Mouse (Mus musculus) liver, embryonic 11.5 days (tissue): ENCODE results near the gene Hilpda. TPM values are rescaled to one million over a fixed set of nuclear protein-coding genes. Genes with fewer than 3 reads are reported as not detected.

ENCODE experiments used
- ATAC-seq: fragments of 200-750 bp; cut with Nextera tagmentation; replicated peaks from 2 replicates; pipeline ENCODE4 v1.8.0; 2017; ENCODE audit warnings: moderate number of reproducible peaks, mild to moderate bottlenecking, moderate TSS enrichment, moderate library complexity; ENCODE audit not compliant: low FRiP score
- DNase-seq: peaks from one replicate; pipeline ENCODE4 v3.0.0-alpha.2; 2017; ENCODE audit warnings: low spot score
- H3K27ac ChIP-seq: fragments of 300-500 bp; sonication (generic); 2 replicates; pipeline ENCODE4 v1.5.1; 2014; ENCODE audit warnings: mild to moderate bottlenecking, low read depth, low read length, control low read depth
- H3K27me3 ChIP-seq: fragments of 300-500 bp; sonication (generic); replicated peaks from 2 replicates; pipeline ENCODE4 v1.6.1; 2014; ENCODE audit warnings: low read length, mixed read lengths; ENCODE audit not compliant: control insufficient read depth, insufficient read depth
- H3K36me3 ChIP-seq: fragments of 300-500 bp; sonication (generic); 2 replicates; pipeline ENCODE4 v1.6.1; 2014; ENCODE audit warnings: mild to moderate bottlenecking, low read length, moderate library complexity, mixed read lengths; ENCODE audit not compliant: control insufficient read depth, insufficient read depth
- H3K4me1 ChIP-seq: fragments of 300-500 bp; sonication (generic); replicated peaks from 2 replicates; pipeline ENCODE4 v1.6.1; 2014; ENCODE audit warnings: low read length, mixed read lengths; ENCODE audit not compliant: control insufficient read depth, insufficient read depth
- H3K4me2 ChIP-seq: fragments of 300-500 bp; sonication (generic); 2 replicates; pipeline ENCODE4 v1.6.1; 2014; ENCODE audit warnings: mild to moderate bottlenecking, control low read depth, moderate library complexity
- H3K4me3 ChIP-seq: fragments of 300-500 bp; sonication (generic); 2 replicates; pipeline ENCODE4 v1.5.1; 2014; ENCODE audit warnings: low read depth, low read length, control low read depth
- H3K9ac ChIP-seq: fragments of 300-500 bp; sonication (generic); 2 replicates; pipeline ENCODE4 v1.6.1; 2014; ENCODE audit warnings: low read depth, low read length, control low read depth
- H3K9me3 ChIP-seq: fragments of 300-500 bp; sonication (generic); 2 replicates; pipeline ENCODE4 v1.6.1; 2016; ENCODE audit warnings: low read length, inconsistent platforms, mixed read lengths; ENCODE audit not compliant: control insufficient read depth
- WGBS: fragments of 180-500 bp; shearing (Covaris S2); extraction: QIAGEN DNeasy Blood & Tissue Kit; methylation state at CpG from one replicate; pipeline ENCODE4 v1.1.7; 2014; 5-methylcytosine and 5-hydroxymethylcytosine counted together
- polyA plus RNA-seq: library from polyadenylated mRNA; unstranded; fragments of >200 nt; fragmentation: Nextera tagmentation; extraction: Ambion mirVana; gene quantifications from 2 replicates; pipeline ENCODE4 v1.2.1, GENCODE M21; 2014

The Hilpda gene
- polyA plus RNA-seq, 1 experiment from 2014 or later, result 35.3 TPM

DNA sequence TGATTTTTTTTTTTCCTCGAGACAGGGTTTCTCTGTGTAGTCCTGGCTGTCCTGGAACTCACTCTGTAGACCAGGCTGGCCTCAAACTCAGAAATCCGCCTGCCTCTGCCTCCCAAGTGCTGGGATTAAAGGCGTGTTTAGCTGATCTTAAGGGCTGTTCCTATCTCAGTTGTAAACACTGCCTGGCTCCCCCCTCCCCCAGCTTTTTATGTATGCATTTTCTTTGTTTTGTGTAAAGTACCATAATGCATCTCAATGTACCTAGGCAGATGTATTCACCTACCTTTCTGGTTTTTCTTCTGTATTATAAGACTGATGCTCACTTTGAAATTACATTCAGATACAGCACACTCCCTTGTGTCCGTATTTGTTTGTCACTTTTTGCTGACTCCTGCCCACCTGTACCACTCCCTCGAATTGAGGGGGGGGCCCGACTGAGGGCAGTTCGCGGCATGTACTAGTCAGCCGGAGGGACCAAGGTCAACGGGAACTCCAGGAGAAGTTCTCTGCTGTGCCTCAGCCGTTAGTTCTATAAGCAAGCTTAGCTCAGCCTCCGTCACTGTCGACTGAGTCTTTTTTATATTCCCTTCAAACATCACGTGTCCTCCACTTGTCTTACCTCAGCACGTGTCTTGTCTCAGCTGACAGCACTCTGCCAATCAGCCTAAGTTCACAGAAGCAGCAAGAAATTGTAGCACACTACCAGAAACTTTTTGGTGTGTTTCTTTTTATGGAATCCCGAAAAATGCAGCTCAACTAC lies 36.7 kb downstream of the Hilpda start:
- H3K9ac ChIP-seq, result no peak overlapping the region
- no peak overlapping the region for H3K4me3 ChIP-seq
- no peaks in the 10 kb centered on the region for H3K9me3 ChIP-seq
- 84% methylated on average over 16 of the region's 16 CpGs for WGBS
- DNase-seq (no peak), ATAC-seq (no peak)
- H3K27me3 ChIP-seq, result no peaks in the 10 kb centered on the region
- no peaks in the 10 kb centered on the region for H3K36me3 ChIP-seq
- no peak overlapping the region for H3K4me2 ChIP-seq
- no peak overlapping the region for H3K27ac ChIP-seq
- H3K4me1 ChIP-seq, result no peaks in the 10 kb centered on the region

- no peak for ATAC-seq
- no peaks in the 10 kb centered on the region for H3K36me3 ChIP-seq
- no peak overlapping the region for H3K4me2 ChIP-seq
- no peaks in the 10 kb centered on the region for H3K9me3 ChIP-seq
- DNase-seq, result no peak
- H3K27me3 ChIP-seq, result no peaks in the 10 kb centered on the region
- 67% methylated on average over 14 of the region's 14 CpGs for WGBS
- no peak overlapping the region for H3K4me3 ChIP-seq
- no peaks in the 10 kb centered on the region for H3K4me1 ChIP-seq
- no peak overlapping the region for H3K27ac ChIP-seq
- no peak overlapping the region for H3K9ac ChIP-seq
Measured at GRCm38 (mm10) chr6:29313690-29314202, 41.5 kb downstream of the Hilpda start.

- WGBS, result 77% methylated on average over 2 of the region's 2 CpGs
- no peak overlapping the region for H3K9ac ChIP-seq
- DNase-seq, result no peak
- H3K4me2 ChIP-seq, result no peak overlapping the region
- ATAC-seq, result no peak
- no peak overlapping the region for H3K27ac ChIP-seq
- no peak overlapping the region for H3K4me3 ChIP-seq
- no peaks in the 10 kb centered on the region for H3K9me3 ChIP-seq
- H3K4me1 ChIP-seq, result no peaks in the 10 kb centered on the region
- H3K27me3 ChIP-seq, result no peaks in the 10 kb centered on the region
- no peaks in the 10 kb centered on the region for H3K36me3 ChIP-seq
Measured at GRCm38 (mm10) chr6:29317286-29317685, 45.0 kb downstream of the Hilpda start.

DNA sequence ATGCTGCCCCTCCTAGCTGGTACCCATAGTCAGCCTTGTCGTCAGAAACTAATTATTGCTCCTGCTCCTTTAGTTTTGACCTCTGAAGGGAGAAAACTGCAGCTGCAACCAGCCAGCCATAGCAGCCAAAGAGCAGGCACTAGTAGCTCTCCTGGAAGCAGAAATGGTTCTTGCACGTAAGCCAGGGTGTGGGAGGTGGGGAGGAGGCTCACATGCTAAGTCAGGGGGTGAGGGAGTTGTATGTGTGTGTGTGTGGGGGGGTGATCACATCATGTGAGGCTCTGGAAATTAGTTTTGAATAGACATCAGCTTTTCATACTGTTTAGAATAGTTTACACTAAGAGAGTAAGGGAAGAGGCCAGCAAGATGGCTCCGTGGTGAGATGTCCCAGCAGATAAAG lies 45.7 kb downstream of the Hilpda start:
- WGBS, result 62% methylated on average over 3 of the region's 3 CpGs
- Histone ChIP-seq H3K4me2 (no peak overlapping the region), H3K9me3 (no peaks in the 10 kb centered on the region), H3K9ac (no peak overlapping the region), H3K27ac (no peak overlapping the region), H3K36me3 (no peaks in the 10 kb centered on the region), H3K4me3 (no peak overlapping the region), H3K4me1 (no peaks in the 10 kb centered on the region), H3K27me3 (no peaks in the 10 kb centered on the region)
- DNase-seq, result no peak
- ATAC-seq, result no peak

DNA sequence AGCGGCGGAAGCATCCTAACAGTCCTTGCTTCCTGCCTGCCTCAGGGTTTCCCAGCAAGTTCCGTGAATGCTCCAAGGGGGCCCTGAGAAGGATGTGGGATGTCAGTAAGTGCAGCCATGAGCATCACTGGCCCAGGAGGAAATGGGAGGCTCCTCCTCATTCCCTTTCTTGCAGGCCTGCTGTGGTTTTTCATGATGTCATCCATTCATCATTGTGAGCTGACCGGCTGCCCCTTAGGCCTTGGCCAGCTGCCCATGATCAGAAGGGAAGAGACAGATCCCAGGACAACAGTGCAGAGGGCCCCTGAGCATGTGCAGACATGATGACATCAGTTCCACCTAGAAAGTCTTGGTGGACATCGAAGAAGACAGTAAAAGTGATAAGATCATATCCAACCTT lies 46.6 kb downstream of the Hilpda start, which contains the start of gene Fam71f1:
Fam71f1 (plus strand) TSS at position 262 of the 400 bp plus-strand sequence.
- H3K9ac ChIP-seq, result no peak within 1 kb of the TSS
- H3K9me3 ChIP-seq, result no peaks in the 10 kb centered on the region
- ATAC-seq (0 out of 2 replicates have a peak, but pooled peaks have one; percentile 41), DNase-seq (peak; percentile 41)
- no peak within 1 kb of the TSS for H3K4me3 ChIP-seq
- no peaks in the 10 kb centered on the region for H3K27me3 ChIP-seq
- H3K27ac ChIP-seq, result no peak within 1 kb of the TSS
- H3K36me3 ChIP-seq, result no peaks in the 10 kb centered on the region
- H3K4me1 ChIP-seq, result no peaks in the 10 kb centered on the region
- WGBS, result 39% methylated on average over 5 of the region's 5 CpGs
- H3K4me2 ChIP-seq, result no peak within 1 kb of the TSS

- H3K27me3 ChIP-seq, result 0 out of 2 replicates have a peak, but pooled peaks cover 2% of the 10 kb centered on the region
- H3K36me3 ChIP-seq, result no peaks in the 10 kb centered on the region
- no peaks in the 10 kb centered on the region for H3K4me1 ChIP-seq
- H3K9ac ChIP-seq, result no peak overlapping the region
- no peaks in the 10 kb centered on the region for H3K9me3 ChIP-seq
- no peak overlapping the region for H3K27ac ChIP-seq
- DNase-seq (no peak), ATAC-seq (no peak)
- no peak overlapping the region for H3K4me2 ChIP-seq
- WGBS, result 77% methylated on average over 6 of the region's 6 CpGs
- no peak overlapping the region for H3K4me3 ChIP-seq
Measured at GRCm38 (mm10) chr6:29321586-29321985, 49.3 kb downstream of the Hilpda start.

GRCm38 (mm10) chr6:29322147-29322546 lies 49.9 kb downstream of the Hilpda start:
- 88% methylated on average over 7 of the region's 7 CpGs for WGBS
- ATAC-seq, result no peak

GRCm38 (mm10) chr6:29322735-29323134 lies 50.4 kb downstream of the Hilpda start:
- ATAC-seq (no peak), DNase-seq (no peak)
- 56% methylated on average over 4 of the region's 4 CpGs for WGBS
- Histone ChIP-seq H3K4me3 (no peak overlapping the region), H3K9me3 (no peaks in the 10 kb centered on the region), H3K4me1 (no peaks in the 10 kb centered on the region), H3K9ac (no peak overlapping the region), H3K27ac (no peak overlapping the region), H3K36me3 (no peaks in the 10 kb centered on the region), H3K4me2 (no peak overlapping the region), H3K27me3 (0 out of 2 replicates have a peak, but pooled peaks cover 2% of the 10 kb centered on the region)

More at GRCm38 (mm10) chr6:29322147-29322546, 49.9 kb downstream of the Hilpda start:
- Histone ChIP-seq H3K27me3 (0 out of 2 replicates have a peak, but pooled peaks cover 2% of the 10 kb centered on the region), H3K36me3 (no peaks in the 10 kb centered on the region), H3K4me2 (no peak overlapping the region), H3K4me1 (no peaks in the 10 kb centered on the region), H3K9ac (no peak overlapping the region), H3K4me3 (no peak overlapping the region), H3K9me3 (no peaks in the 10 kb centered on the region), H3K27ac (no peak overlapping the region)
- DNase-seq, result no peak
